Mouse (Mus musculus) kidney, postnatal 10 days (tissue): ENCODE measurements at regions not wholly inside any gene's neighbourhood (a gene's known extent, or its start where the extent isn't known, plus 50 kb on each side); places are given as distances from the start of the nearest gene placed in this dataset.
"Not testable (repeated sequence)": the region's sequence is repeated elsewhere in the genome, so short reads cannot be mapped to it uniquely, and the experiment has no call there.

Experiments
- DNase-seq: peaks from one replicate; pipeline ENCODE4 v3.0.0; 2021; ENCODE audit warnings: mixed read lengths

DNA sequence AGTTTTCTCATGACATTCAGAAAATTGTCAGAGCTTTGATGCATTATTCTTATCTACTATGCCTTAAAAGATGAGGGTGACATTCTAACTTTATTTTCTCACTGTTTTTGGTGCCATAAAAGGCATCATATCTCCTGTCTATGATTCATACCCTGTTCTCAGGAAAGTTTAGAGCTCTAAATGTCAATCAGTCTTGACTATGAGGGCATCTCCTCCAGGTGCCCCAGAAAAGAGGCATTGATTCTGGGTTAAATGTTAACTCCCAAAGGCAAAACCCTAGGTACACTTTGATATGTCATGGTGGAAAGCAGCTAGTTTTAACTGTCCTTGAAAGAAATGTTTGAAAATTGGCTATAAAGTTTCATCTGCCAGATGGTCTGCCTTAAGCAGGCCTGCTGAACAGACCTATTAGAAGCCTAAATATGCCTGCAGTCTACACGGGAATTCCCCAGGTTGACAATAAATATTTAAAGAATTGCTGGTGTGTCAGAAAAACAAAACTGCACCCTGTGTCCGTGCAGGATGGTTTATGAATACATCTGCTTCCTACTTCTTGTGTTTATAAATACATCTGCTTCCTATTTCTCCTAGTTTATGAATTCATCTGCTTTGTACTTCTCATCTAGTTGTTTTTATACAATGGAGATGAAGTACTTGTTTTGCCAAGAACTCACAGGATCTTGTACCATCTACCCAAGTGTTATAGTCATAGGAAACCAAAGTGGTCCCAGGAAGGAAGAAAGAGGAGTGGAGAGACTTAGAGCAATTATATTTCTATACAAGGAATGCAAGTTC is 172.3 kb downstream of the Snca start:
- DNase-seq: no peak

DNA sequence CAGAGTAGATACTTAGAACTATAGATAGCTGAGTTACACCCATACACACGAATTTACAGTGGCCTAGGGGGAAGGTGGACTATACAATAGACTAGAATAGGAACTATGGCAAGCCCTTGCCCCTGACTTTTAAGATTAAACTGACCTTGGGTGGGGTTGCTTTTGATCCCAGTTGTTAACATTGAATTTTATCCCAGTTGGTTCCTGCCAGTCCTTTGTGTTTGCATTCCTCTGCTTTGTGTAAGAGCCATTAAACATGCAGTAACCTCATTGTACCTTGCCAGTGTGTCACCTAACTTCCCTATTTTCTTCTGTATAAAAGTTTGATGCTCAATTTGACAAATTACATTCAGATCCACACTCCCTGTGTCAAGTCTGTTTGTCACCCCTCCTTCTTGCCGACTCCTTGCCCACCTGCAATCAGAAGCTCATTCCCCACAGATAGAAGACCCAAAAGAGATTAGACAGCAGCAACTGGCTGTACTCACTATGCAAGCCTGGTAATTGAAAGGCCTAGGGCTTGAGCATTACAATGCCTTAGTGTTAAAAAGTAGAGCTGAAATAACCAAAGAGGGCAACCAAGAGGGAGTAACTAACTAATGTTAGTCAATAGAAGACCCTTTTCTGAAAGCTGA is 182.6 kb downstream of the Snca start:
- not testable (repeated sequence) for DNase-seq

DNA sequence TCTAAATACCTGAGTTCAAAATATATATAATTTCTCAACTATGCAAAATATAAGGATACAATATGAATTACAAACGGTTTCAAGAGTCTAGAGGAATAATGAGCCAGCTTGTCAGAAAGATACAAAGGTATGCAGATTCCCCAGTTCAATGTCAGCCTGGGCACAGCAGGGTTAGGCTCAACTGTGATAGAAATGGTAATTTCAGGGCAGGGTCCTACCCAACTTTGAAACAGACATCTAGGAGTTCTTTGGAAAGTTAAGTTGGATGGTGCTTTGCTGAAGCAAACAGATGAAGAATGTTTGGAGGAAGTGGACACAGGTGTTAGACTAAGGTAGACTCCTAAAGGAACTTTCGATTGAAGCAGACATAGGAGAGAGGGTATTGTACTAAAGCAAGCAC is 187.4 kb downstream of the Snca start:
- DNase-seq: no peak

DNA sequence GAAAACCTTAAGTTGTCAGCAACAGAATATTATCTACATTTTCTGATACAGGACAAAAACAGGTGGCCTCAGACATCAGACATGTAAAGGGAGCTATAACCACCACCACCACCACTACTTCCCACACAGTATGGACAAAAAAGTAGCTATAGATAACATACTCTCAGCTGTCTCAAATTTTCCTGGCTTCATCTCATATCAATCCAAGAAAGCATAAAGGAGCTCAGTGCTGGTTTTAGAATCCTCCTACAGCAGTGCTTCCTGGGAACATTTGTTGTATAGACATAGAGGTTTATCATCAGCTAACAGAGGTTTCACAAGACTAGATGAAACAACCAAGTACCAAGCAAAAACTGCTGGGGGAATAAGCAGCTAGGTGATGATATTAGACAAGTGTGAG is 213.3 kb downstream of the Snca start:
- DNase-seq: no peak

DNA sequence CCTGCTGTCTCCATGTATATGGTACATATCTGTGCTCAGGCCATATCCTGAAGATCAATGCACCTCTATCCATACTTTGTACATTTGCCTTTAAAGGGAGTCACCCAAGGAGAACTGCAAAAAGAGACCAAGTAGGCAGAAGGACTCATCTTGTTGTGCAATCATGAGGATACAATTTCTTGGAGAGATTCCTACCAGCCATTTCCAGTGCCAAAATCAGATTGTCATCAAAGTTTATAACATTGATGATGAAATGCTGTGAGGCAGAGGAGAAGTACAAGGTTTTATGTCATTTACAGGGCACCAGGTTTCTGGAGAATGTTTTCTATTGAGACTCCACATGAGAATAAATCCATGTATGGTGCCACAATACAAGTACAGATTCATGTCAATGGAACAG is 229.5 kb downstream of the Snca start:
- DNase-seq: no peak

DNA sequence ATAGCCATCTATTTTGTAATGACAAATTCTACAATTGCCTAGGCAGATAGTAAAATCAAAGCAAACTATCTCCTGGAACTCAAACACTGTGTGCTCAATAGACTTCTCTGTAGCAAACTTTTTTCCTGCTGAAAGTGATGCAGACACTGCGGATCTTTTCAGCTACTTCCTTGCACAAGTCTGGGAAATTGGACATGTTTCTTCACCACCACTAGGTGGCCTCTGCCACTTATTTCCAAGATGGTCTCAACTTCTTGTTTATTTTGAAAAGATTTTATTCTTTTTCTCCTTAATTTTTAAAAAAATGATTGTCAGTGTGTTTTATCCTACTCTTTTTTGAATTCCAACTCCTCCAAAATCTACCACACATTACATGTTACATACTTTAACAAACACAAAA is 265.4 kb downstream of the Snca start:
- DNase-seq: no peak

DNA sequence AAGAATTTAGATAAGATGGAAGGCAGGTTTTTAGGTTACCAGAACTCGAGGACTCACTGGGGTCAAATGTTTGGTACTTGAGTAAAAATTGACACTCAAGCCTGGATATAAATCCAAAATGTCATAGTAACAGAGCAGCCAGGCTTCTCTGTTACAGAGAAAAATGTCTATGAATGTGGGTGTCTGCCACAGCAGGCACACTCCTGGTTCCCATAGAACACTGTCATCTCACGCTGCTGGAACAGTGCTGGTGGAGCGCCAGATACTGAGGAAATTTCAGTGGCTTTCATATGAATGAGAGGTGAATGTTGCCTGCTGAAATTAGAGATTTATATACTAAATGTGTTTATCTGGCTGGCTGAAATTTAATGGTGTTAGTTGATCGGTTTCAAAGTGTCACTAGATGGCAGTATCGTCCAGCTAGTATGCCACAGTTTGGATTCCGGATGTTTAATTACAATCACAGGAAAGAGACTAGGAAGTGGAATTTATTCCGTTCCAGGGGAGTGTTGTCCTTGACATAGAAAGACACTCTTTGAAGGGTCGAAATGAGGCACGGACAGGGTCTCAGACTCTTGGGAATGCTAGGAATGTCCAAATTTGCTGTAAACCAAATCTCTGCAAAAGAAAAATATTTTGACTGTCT is 273.9 kb downstream of the Snca start:
- peak; percentile 17 for DNase-seq
